16 mouse cellular contexts compared by ENCODE assay signal in genomic region chr14:48553754-48554153, GRCm38 (mm10).
"Had no signal": no experiment of that assay in that cellular context is flagged by ENCODE, and none has a peak within 500 bp of the region (broad histone marks: within the 10 kb centered on the region; RNA-seq: fewer than 3 reads in every experiment).

No protein-coding gene starts in this region.

- H3K4me1 ChIP-seq: midbrain, embryonic 10.5 days; midbrain, embryonic 12.5 days; neural tube, embryonic 13.5 days; neural tube, embryonic 15.5 days had no signal

- H3K27ac ChIP-seq: midbrain, embryonic 10.5 days; midbrain, embryonic 12.5 days; neural tube, embryonic 13.5 days; neural tube, embryonic 15.5 days had no signal

- DNase-seq: lung, adult 18-20 months; lung, embryonic 14.5 days; lung, postnatal 4 days; midbrain, embryonic 14.5 days; right cerebral cortex, postnatal 25 days; right cerebral cortex, postnatal 4 days; spleen, adult 18-20 months; thymus, adult 18-20 months; thymus, postnatal 25 days; thymus, postnatal 4 days had no signal

- H3K4me2 ChIP-seq: lung, embryonic 14.5 days; midbrain, embryonic 12.5 days; neural tube, embryonic 13.5 days; neural tube, embryonic 15.5 days had no signal

- H3K36me3 ChIP-seq: midbrain, embryonic 10.5 days; midbrain, embryonic 12.5 days; neural tube, embryonic 13.5 days; neural tube, embryonic 15.5 days had no signal

- H3K4me3 ChIP-seq: midbrain, embryonic 10.5 days; midbrain, embryonic 12.5 days; myocyte; neural tube, embryonic 13.5 days; neural tube, embryonic 15.5 days had no signal

- H3K9ac ChIP-seq: lung, embryonic 14.5 days; midbrain, embryonic 12.5 days; neural tube, embryonic 13.5 days; neural tube, embryonic 15.5 days had no signal

- H3K9me3 ChIP-seq: midbrain, embryonic 10.5 days; midbrain, embryonic 12.5 days; neural tube, embryonic 13.5 days; neural tube, embryonic 15.5 days had no signal

- H3K27me3 ChIP-seq: midbrain, embryonic 12.5 days; neural tube, embryonic 13.5 days; neural tube, embryonic 15.5 days had no signal

- ATAC-seq: midbrain, embryonic 16.5 days had no signal
